Mouse (Mus musculus) urinary bladder, adult 2 months (tissue): ENCODE data around the gene Macrod2. TPM values are rescaled to one million over a fixed set of nuclear protein-coding genes. Genes with fewer than 3 reads are reported as not detected.

Source experiments
- DNase-seq: peaks from one replicate; pipeline ENCODE4 v3.0.0; 2022; ENCODE audit warnings: low spot score
- polyA plus RNA-seq: library from polyadenylated mRNA; depleted of rRNA; stranded (reverse); fragments of >200 nt; gene quantifications from 2 replicates; pipeline ENCODE4 v1.2.3, GENCODE M21; 2012

The Macrod2 gene
- polyA plus RNA-seq, 1 experiment, result 3.5 TPM

DNA sequence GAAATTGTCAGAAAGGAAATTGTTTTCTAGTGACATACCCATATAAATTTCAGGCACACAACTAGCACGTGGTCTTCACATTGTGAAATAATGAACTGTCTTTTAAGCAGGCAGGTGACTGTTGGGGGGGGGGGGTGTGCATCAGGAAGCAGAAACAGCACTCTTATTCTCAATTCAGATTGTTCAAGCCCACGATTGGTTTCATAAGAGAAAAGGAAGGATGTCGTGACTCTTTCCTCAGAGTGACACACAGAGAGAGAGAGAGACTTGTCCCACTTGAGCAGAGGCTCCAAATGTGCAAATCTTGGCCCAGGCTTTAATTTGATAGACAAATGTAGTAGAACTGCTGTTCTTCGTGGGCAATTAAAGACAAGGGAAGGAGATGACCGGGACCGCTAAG lies 516.4 kb downstream of the Macrod2 start:
- DNase-seq, result no peak

- no peak for DNase-seq
Measured at GRCm38 (mm10) chr2:140912179-140912578, 517.1 kb downstream of the Macrod2 start.

DNA sequence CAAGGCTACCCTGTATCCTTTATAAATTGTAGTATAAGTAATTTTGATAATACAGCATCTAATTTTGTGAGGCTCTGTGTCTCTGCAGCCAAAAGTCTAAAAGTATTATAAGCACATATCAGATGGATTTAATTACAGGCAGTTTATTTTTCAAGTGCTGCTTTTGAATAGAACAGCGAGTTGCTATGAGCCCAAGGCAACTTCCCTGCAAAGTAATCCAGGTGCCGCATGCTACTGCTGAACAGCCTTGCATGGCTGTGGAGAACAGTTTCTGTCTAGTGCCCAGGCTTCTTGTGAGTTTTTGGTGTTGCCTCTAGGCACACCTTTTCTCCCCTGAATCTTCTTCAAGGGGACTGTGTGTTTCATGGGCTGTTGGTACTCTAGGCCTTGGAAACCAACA lies 517.8 kb downstream of the Macrod2 start:
- DNase-seq, result no peak

DNA sequence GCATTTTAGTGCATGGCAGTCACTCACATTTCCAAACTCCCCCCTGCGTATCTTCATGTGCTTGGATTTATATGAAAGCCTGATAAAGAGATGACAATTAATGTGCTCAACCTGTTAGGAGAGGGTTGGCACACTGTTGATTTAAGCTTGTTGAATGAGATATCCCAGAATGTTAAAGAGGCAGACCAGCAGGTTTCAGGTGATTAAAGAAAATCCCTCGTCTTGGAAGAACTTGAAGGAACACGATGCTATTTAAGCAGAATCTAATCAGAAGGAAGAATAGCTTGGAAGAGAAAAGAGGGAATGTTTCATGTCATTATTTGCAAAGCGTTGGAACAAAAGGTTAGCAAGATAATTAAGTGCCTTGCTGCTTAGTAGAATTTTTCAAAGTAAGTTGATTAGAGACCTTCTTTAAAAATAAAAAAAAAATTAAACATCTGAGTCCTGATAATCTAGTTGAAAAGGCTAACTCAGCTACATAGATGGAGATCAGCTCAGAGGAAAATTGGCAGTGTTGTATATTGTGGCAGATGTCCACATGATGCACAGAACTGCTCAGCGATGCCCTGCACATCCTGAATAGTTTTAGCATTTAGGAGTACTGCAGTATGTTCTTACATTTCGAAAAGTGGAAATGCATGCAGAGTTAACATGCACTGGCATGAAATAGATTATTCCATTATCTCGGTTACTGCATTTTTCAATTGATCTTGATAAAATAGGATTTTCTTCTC lies 518.7 kb downstream of the Macrod2 start:
- no peak for DNase-seq

DNA sequence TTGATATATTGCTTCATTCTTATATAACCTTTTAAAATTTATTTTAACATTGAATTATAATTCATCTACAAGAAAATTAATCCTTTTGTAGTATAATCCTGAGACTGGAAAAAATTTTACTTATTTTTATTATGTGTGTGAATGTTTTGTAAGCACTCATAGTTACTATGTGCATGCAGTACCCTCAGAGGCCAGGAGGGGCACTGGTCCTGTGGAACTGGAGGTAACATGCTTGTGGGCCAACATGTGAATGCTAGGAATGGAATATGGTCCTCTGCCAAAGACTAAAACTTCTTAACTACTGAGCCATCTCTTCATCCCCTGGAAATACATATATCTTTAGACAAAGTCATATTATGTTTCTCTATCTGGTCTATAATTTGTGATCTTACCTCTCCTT lies 531.8 kb downstream of the Macrod2 start:
- no peak for DNase-seq

DNA sequence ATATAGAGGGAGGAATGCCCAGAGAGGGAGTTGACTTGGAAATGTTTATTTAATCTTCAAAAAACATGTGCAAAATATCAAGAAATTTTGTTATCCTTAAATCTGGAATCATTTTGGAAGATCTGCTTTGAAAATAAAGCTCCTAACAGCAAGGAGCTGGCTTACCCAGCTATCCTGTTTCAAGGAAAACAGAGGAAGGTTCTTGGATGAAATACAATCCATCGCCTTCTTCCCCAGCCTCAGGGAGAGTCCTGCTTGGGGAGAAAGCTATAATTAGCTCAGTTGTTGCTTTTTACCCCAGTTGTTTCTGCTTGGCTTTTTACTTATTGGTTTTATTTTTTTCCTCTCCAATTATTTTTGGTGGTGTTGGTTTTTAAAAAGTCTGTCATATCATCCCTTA lies 539.4 kb downstream of the Macrod2 start:
- no peak for DNase-seq

- no peak for DNase-seq
Measured at GRCm38 (mm10) chr2:140949461-140949860, 554.4 kb downstream of the Macrod2 start.

DNA sequence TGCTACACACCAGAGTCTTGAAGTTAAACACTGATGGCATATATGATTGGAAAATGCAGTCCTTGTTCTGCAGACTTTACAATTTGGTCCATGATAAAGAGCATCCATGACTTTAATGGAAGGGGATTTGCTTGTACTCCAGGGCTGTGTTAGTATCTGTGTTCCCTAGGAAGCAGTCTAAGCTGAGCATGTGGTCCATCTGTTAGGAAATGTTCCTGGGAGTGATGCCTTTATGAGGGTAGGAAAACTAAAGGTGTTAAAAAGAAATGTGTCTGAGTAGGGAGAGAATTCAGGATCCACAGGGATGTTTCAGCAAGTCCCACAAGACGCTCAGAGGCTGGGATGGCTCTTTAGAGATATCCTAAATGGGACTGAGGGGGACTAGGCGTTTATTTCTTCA lies 564.1 kb downstream of the Macrod2 start:
- DNase-seq, result no peak

DNA sequence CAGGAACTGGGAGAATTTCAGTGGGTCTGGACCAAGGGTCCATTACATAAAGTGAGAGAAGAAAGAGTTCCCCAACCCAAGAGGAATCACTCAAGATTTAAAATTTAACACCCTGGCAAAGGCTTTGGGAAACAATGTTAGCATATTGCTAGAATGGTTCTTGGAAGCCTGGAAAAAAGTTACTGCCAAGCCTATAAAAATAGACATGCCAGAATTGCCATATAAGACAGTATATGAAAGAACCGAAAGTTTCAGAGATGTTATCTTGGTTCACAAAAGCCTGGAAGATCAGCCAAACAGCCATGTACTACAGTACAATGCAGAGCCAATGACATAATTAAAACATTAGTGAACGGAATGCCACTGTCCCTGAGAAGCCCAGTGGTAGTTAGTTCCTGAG lies 575.1 kb downstream of the Macrod2 start:
- no peak for DNase-seq

DNA sequence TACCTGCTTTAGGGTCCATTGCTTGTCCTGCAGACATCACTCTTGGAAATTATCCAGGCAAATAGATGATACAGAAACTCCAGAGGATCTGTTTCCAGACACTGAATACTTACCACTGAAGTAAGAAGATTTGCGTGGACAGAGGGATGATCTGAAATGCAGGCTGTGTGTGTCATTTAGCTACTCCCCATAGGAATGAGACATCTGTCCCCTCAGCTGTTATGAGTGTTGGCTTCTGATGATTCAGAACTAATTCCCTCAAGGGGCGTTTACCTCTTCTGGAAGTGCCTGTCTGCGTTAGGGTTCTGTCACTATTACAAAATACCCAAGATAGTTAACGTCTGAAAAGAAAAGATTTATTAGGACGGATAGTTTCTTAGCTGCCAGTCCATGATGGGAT lies 576.7 kb downstream of the Macrod2 start:
- DNase-seq, result no peak

GRCm38 (mm10) chr2:140985670-140986372 lies 590.7 kb downstream of the Macrod2 start:
- no peak for DNase-seq

DNA sequence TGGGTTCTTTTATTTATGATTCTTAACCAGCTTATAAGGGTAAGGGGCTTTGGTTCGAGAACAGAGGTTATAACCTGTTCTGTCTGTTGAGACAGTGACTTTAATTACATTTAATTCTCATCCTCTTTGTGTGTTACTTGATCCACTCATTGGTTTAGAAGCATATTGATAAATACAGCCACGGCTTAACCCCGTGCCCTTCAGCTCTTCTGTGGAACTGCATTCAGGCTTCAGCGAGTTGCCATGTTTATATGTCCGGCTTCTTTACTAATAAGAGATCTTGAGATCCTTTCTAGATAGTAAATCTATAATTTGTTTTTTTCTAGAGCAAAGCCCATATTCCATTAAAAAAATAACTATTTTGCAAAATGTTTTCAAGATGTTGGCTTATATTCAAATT lies 608.7 kb downstream of the Macrod2 start:
- DNase-seq, result no peak

- DNase-seq, result no peak
Measured at GRCm38 (mm10) chr2:141004326-141004725, 609.2 kb downstream of the Macrod2 start.

DNA sequence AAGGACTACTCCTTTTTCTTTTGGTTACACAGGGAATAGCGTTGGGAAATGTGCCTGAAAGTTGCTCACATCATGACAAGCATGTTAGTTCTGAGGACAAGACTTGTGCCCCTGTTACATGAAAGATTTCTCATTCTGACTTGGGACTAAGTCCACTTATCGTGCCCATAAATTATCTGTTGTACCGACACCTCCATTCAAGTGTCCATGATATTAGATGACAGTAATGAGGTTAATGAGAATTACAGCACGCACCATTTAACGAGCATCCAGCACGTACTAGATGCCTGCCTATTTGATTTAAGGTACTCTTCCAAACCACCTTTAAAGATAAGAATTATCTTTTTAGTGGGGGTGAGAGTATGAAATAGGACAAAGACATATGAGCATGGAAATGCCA lies 610.5 kb downstream of the Macrod2 start:
- no peak for DNase-seq

GRCm38 (mm10) chr2:141007725-141008124 lies 612.6 kb downstream of the Macrod2 start:
- DNase-seq, result no peak

DNA sequence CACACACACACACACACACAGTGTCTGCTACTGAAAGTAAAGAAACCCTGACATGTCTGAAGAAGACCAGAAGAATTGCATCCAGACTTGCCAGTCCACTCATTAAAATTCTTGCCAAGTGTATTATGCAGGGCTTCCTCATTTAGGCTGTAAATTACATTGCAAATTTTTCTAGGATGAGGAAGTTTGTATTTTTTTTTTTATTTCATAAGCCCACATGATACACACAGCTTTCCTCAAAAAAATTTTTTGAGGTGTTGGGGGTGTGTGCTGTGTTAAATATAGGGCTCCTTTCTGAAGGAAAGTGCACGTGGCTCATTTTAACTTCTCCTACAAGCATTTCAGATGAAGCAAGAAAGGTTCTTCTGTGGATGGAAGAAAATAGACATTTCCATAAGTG lies 613.3 kb downstream of the Macrod2 start:
- no peak for DNase-seq

DNA sequence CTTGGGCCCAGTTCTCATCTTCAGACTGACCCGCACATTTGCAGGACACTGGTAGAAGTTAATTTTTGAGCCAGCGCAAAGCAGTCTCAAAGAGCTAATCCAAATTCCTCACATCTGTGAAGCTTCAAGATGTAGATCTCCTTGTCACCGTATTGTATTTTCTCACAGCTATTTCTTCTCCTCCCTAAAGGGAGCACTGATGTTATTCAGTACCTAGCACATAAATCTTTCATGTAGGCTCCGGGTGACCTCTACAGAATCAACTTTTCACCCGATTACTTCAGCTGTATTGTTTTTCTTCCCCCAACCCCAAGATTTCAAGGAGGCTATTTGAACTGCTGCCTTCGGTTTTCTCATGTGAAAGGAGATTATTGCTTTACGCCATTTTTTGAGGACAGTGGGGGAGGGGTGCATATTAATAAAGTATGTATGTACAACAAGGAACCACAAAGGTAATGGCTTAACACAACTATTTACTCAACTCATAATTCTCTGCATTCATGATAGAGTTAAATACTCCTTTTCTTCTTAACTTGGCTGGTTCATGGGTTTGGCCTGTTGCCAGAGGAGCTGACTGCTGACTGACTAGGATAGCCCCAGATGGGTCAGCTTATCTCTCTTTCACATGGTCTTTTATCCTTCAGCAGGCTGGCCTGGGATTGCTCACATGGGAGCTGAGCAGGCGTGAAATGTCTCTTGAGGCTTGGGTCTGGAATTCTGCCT lies 618.5 kb downstream of the Macrod2 start:
- no peak for DNase-seq

DNA sequence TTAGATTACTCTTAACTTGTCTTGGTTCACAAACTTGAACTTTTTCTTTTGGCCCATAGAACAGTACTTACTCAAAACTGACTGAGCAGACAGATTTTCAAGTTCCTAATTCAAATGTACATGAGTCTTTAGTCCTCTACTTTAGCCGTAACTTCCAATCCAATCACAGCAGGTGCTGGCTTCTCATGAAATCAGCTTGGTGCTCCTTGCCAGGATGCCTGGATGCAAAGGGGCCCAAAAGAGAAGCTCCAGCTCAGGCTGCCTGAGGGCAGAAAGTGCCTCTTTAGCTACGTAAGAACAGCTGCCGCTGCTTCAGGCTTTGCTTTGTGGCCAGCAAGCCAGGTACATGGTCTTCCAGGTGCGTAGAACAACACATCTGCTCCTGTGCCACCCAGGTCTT lies 627.9 kb downstream of the Macrod2 start:
- no peak for DNase-seq

GRCm38 (mm10) chr2:141023916-141024315 lies 628.8 kb downstream of the Macrod2 start:
- no peak for DNase-seq

GRCm38 (mm10) chr2:141024316-141025043 lies 629.4 kb downstream of the Macrod2 start:
- no peak for DNase-seq

GRCm38 (mm10) chr2:141056685-141057454 lies 661.8 kb downstream of the Macrod2 start:
- DNase-seq, result no peak
